Mouse (Mus musculus) bone marrow macrophage, adult 2 months (primary cell): ENCODE measurements around the gene Traf6.

Source experiments
- CTCF ChIP-seq: IDR thresholded peaks from 2 replicates; pipeline ENCODE4 v1.5.1; 2012; ENCODE audit warnings: low read depth, mild to moderate bottlenecking, low read length, moderate library complexity
- POLR2A ChIP-seq: IDR thresholded peaks from 2 replicates; pipeline ENCODE4 v1.6.1; 2012; ENCODE audit warnings: mild to moderate bottlenecking, low read depth, low read length, borderline replicate concordance

GRCm38 (mm10) chr2:101723333-101723881 lies 45.2 kb downstream of the Traf6 start:
- TF ChIP-seq CTCF (no peak), POLR2A (no peak)
